Mouse (Mus musculus): ENCODE data around the gene Mprip. TPM values are rescaled to one million over a fixed set of nuclear protein-coding genes. Genes with fewer than 3 reads are reported as not detected.

Mprip gene
- polyA plus RNA-seq, 1 experiment from 2014 or later: 52.3 TPM

GRCm38 (mm10) chr11:59758191-59758985 lies 97.3 kb downstream of the Mprip start:
- no peak overlapping the region for H3K27ac ChIP-seq
- H3K36me3 ChIP-seq: peaks cover 94% of the 10 kb centered on the region
- no peaks in the 10 kb centered on the region for H3K9me3 ChIP-seq (replicated peaks)
- no peak overlapping the region for H3K4me3 ChIP-seq
- no peaks in the 10 kb centered on the region for H3K4me1 ChIP-seq
- no peak for DNase-seq (ENCODE audit: low spot score)
- 95% methylated on average over 9 of the region's 9 CpGs for WGBS
- no peaks in the 10 kb centered on the region for H3K27me3 ChIP-seq (ENCODE audit: low read depth, poor library complexity, severe bottlenecking)

DNA sequence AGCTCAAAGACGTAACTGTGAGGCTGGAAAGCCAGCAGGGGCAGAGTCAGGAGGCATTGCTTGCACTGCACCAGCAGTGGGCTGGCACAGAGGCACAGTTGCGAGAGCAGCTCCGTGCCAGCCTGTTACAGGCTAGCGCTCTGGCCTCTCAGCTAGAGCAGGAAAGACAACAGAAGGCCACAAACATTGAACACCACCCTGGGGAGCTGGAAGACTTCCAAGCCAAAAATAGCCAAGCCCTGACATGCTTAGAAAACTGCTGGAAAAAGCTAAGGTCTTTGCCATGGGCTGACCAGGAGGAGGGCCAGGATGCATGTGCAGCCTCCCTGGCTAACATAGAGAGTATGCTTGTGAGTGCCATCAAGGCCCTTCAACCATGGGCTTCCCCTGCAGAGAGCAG lies 98.1 kb downstream of the Mprip start:
- Histone ChIP-seq H3K4me1 (no peaks in the 10 kb centered on the region), H3K36me3 (peaks cover 93% of the 10 kb centered on the region), H3K4me3 (no peak overlapping the region), H3K9me3 (replicated peaks) (no peaks in the 10 kb centered on the region), H3K27me3 (ENCODE audit: low read depth, poor library complexity, severe bottlenecking) (no peaks in the 10 kb centered on the region), H3K27ac (no peak overlapping the region)
- DNase-seq (ENCODE audit: low spot score): no peak
- WGBS: 91% methylated on average over 4 of the region's 4 CpGs

GRCm38 (mm10) chr11:59759626-59760025 lies 98.5 kb downstream of the Mprip start:
- peaks cover 93% of the 10 kb centered on the region for H3K36me3 ChIP-seq
- H3K9me3 ChIP-seq (replicated peaks): no peaks in the 10 kb centered on the region
- DNase-seq (ENCODE audit: low spot score): no peak
- WGBS: 89% methylated on average over 2 of the region's 2 CpGs
- no peak overlapping the region for H3K27ac ChIP-seq
- H3K27me3 ChIP-seq (ENCODE audit: low read depth, poor library complexity, severe bottlenecking): no peaks in the 10 kb centered on the region
- H3K4me3 ChIP-seq: no peak overlapping the region
- no peaks in the 10 kb centered on the region for H3K4me1 ChIP-seq

GRCm38 (mm10) chr11:59760796-59761195 lies 99.7 kb downstream of the Mprip start:
- WGBS: 93% methylated on average over 6 of the region's 6 CpGs
- Histone ChIP-seq H3K9me3 (replicated peaks) (no peaks in the 10 kb centered on the region), H3K4me1 (no peaks in the 10 kb centered on the region), H3K36me3 (peaks cover 93% of the 10 kb centered on the region), H3K27me3 (ENCODE audit: low read depth, poor library complexity, severe bottlenecking) (no peaks in the 10 kb centered on the region), H3K27ac (no peak overlapping the region), H3K4me3 (no peak overlapping the region)
- DNase-seq (ENCODE audit: low spot score): no peak

DNA sequence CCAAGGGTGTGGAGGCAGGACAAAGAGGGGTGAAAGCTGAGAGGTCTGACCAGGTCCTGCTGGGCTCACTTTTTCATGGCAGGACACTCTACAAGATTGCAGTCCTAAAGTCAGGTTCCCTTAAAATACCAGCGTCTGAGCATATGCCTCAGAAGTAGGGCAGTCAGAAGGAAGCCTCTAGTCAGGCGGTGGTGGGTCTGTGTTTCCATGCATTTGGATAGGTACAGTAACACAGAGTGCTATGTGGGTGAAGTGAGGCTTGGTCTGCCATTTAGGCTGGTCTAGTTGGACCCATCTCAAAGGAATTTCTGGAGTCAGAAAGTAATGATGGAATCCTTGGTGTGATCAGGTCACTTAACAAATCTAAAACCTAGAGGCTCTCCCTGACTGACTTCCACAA lies 108.2 kb downstream of the Mprip start:
- DNase-seq (ENCODE audit: low spot score): no peak
- WGBS: 88% methylated on average over 2 of the region's 2 CpGs
- no peak overlapping the region for H3K4me3 ChIP-seq
- H3K27me3 ChIP-seq (ENCODE audit: low read depth, poor library complexity, severe bottlenecking): no peaks in the 10 kb centered on the region
- H3K9me3 ChIP-seq (replicated peaks): no peaks in the 10 kb centered on the region
- H3K27ac ChIP-seq: no peak overlapping the region
- H3K4me1 ChIP-seq: no peaks in the 10 kb centered on the region
- H3K36me3 ChIP-seq: peaks cover 98% of the 10 kb centered on the region

DNA sequence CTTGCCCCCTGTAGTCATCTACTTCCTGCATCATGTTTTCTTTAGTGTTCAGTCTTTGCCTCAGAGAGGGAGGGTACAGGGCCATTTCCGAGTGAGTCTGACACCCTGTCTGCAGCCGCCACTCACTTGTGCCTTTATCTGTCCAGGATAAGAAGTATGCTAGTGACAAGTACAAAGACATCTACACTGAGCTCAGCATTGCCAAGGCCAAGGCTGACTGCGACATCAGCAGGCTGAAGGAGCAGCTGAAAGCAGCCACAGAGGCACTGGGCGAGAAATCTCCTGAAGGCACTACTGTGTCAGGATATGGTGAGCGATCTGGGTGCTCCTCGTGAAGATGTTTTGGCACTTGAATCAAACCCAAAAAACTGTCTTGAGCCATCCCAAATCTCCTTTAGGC lies 108.6 kb downstream of the Mprip start:
- WGBS: 92% methylated on average over 6 of the region's 6 CpGs
- no peak for DNase-seq (ENCODE audit: low spot score)
- peaks cover 98% of the 10 kb centered on the region for H3K36me3 ChIP-seq

GRCm38 (mm10) chr11:59770753-59771152 lies 109.6 kb downstream of the Mprip start:
- 95% methylated on average over 7 of the region's 7 CpGs for WGBS
- Histone ChIP-seq H3K36me3 (peaks cover 98% of the 10 kb centered on the region), H3K27ac (no peak overlapping the region), H3K4me3 (no peak overlapping the region), H3K9me3 (replicated peaks) (no peaks in the 10 kb centered on the region), H3K4me1 (no peaks in the 10 kb centered on the region), H3K27me3 (ENCODE audit: low read depth, poor library complexity, severe bottlenecking) (no peaks in the 10 kb centered on the region)
- no peak for DNase-seq (ENCODE audit: low spot score)

More for the DNA sequence above, 108.6 kb downstream of the Mprip start:
- H3K4me3 ChIP-seq: no peak overlapping the region
- H3K27ac ChIP-seq: no peak overlapping the region
- H3K27me3 ChIP-seq (ENCODE audit: low read depth, poor library complexity, severe bottlenecking): no peaks in the 10 kb centered on the region
- H3K4me1 ChIP-seq: no peaks in the 10 kb centered on the region
- no peaks in the 10 kb centered on the region for H3K9me3 ChIP-seq (replicated peaks)

DNA sequence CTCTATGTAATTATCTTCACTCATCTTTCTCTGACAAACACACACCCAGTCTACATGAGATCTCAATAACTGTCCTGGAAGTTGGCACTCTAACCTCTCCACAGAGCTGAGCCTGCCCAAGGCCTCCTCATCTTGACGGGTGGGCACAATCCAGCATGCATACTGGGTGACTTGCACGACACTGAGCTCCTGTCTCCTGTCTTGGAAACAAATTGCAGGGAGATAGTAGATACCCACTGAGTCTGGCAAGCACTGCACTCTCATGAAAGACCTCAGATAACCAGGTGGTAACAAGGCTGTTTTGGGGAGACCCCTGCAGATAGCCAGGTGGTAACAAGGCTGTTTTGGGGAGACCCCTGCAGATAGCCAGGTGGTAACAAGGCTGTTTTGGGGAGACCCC lies 111.2 kb downstream of the Mprip start:
- Histone ChIP-seq H3K36me3 (peaks cover 99% of the 10 kb centered on the region), H3K4me3 (no peak overlapping the region), H3K9me3 (replicated peaks) (no peaks in the 10 kb centered on the region), H3K27me3 (ENCODE audit: low read depth, poor library complexity, severe bottlenecking) (no peaks in the 10 kb centered on the region), H3K27ac (no peak overlapping the region), H3K4me1 (no peaks in the 10 kb centered on the region)
- DNase-seq (ENCODE audit: low spot score): no peak
- WGBS: 92% methylated on average over 2 of the region's 2 CpGs

- Histone ChIP-seq H3K9me3 (replicated peaks) (no peaks in the 10 kb centered on the region), H3K27me3 (ENCODE audit: low read depth, poor library complexity, severe bottlenecking) (no peaks in the 10 kb centered on the region), H3K36me3 (peaks cover 98% of the 10 kb centered on the region), H3K4me3 (no peak overlapping the region), H3K27ac (no peak overlapping the region), H3K4me1 (no peaks in the 10 kb centered on the region)
- WGBS: 93% methylated on average over 4 of the region's 4 CpGs
- DNase-seq (ENCODE audit: low spot score): no peak
These were observed 111.8 kb downstream of the Mprip start for GRCm38 (mm10) chr11:59772902-59773301.

DNA sequence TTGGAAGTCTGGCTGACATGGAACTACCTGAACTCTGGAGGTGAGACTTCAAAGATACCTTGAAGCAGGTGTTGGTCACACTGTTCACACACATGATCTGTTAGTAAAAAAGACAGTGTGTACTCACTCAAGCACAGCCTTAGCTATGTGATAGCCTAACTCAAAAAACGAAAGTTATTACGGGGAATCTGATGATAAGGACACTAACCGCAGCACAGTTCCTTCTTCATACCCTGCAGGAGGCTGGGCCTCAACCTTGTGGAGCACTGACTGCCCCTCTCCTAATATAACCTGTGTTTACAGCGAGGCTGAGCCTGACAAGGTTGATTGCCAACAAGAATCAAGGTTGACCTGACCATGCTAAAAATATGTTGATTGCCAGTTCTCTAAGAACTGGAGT lies 113.4 kb downstream of the Mprip start:
- Histone ChIP-seq H3K4me1 (no peaks in the 10 kb centered on the region), H3K36me3 (peaks cover 90% of the 10 kb centered on the region), H3K4me3 (no peak overlapping the region), H3K27ac (no peak overlapping the region), H3K27me3 (ENCODE audit: low read depth, poor library complexity, severe bottlenecking) (no peaks in the 10 kb centered on the region), H3K9me3 (replicated peaks) (no peaks in the 10 kb centered on the region)
- DNase-seq (ENCODE audit: low spot score): no peak
- WGBS: 90% methylated on average over 4 of the region's 4 CpGs

DNA sequence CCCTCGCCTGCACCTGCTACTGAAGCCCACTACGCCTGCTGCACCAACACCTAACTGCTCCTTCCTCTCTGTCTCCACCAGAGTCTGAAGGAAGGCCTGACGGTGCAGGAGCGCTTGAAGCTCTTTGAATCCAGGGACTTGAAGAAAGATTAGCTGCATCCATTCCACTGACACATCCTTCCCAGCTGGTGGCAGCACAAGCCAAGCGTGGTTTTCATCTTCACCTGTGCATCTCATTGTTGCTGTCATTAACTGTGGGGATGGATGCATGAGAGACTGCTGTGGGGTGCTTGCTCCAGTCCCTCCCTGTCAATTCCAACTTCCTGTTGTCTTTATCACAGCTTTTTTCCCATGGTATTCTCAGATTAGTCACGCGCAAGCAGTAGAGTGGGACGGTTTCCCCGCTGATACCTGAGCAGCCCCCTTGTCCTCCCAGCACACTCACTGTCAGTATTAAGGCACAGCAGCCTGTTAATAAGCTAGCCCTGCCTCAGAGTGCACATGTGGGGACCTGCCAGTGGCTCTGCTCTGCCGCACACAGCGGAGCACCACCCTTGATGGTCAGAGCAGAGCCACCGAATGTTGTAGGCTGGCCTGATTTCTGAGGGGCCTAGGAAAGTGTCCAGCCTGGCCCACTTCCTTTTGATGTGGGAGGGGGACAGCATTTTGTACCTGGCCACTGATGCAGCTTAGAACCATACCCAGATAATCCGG lies 114.5 kb downstream of the Mprip start:
- H3K4me1 ChIP-seq: no peaks in the 10 kb centered on the region
- DNase-seq (ENCODE audit: low spot score): no peak

DNA sequence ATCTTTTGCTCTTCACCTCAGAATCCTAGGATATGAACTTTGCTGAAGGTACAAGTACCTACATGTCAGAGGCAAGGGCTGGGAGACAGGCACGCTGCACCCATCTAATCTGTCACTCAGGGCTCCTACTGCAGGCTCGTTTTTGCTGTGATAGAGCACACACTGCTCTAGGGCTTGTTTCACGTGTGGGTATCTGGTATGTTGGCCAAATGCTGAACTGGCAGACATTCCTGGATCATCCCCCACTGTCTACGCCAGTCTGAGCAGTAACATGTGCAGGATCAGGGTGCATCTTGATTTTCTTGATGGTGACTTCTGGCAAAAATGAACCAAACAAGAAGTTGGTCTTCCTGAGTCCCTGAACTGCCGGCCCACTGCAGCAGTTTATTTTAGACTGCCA lies 116.2 kb downstream of the Mprip start:
- Histone ChIP-seq H3K27ac (no peak overlapping the region), H3K4me1 (no peaks in the 10 kb centered on the region), H3K4me3 (no peak overlapping the region), H3K27me3 (ENCODE audit: low read depth, poor library complexity, severe bottlenecking) (no peaks in the 10 kb centered on the region), H3K36me3 (peaks cover 62% of the 10 kb centered on the region), H3K9me3 (replicated peaks) (no peaks in the 10 kb centered on the region)
- DNase-seq (ENCODE audit: low spot score): no peak
- WGBS: 88% methylated on average over 5 of the region's 5 CpGs

More for the DNA sequence above, 114.5 kb downstream of the Mprip start:
- H3K27me3 ChIP-seq (ENCODE audit: low read depth, poor library complexity, severe bottlenecking): no peaks in the 10 kb centered on the region
- H3K27ac ChIP-seq: no peak overlapping the region
- peaks cover 79% of the 10 kb centered on the region for H3K36me3 ChIP-seq
- no peaks in the 10 kb centered on the region for H3K9me3 ChIP-seq (replicated peaks)
- WGBS: 92% methylated on average over 13 of the region's 13 CpGs
- no peak overlapping the region for H3K4me3 ChIP-seq

- DNase-seq (ENCODE audit: low spot score): peak; percentile 83
- H3K27ac ChIP-seq: no peak overlapping the region
- H3K4me1 ChIP-seq: no peaks in the 10 kb centered on the region
- no peaks in the 10 kb centered on the region for H3K27me3 ChIP-seq (ENCODE audit: low read depth, poor library complexity, severe bottlenecking)
- H3K36me3 ChIP-seq: peaks cover 53% of the 10 kb centered on the region
- no peaks in the 10 kb centered on the region for H3K9me3 ChIP-seq (replicated peaks)
- no peak overlapping the region for H3K4me3 ChIP-seq
- 54% methylated on average over 9 of the region's 9 CpGs for WGBS
These were observed 117.2 kb downstream of the Mprip start for GRCm38 (mm10) chr11:59778181-59778873.

Measured in limb, embryonic 10.5 days (tissue).